Mouse (Mus musculus): ENCODE data around the gene Etl4. TPM values are rescaled to one million over a fixed set of nuclear protein-coding genes. Genes with fewer than 3 reads are reported as not detected.

Gene Etl4
- polyA plus RNA-seq, 1 experiment = 19.0 TPM

DNA sequence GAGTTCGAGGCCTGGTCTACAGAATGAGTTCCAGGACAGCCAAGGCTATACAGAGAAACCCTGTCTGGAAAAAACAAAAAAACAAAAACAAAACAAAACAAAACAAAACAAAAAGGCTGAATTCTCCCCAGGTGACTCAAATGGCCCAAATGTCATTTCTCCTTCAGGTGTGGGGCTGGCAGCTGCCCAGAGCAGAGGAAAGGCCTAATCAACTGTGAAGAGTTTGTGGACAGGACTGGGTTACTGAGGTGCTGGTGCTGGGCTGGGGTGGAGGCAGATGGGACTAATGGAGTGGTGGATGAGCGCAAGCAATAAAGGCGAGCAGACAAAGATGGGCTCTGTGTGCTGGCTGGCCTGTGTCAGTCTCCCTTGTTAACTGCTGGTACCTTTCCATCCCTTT lies 617.3 kb downstream of the Etl4 start:
- H3K27me3 ChIP-seq (ENCODE audit: control insufficient read depth, insufficient read depth, low read length) = no peaks in the 10 kb centered on the region
- 92% methylated on average over 3 of the region's 3 CpGs for WGBS
- peaks cover 7% of the 10 kb centered on the region; the same call in 1 of the 2 replicates for H3K36me3 ChIP-seq (ENCODE audit: control insufficient read depth, insufficient read depth, low read length)
- no peak for TF ChIP-seq CTCF (IDR thresholded peaks at IDR 0.05; ENCODE audit: extremely low read depth, insufficient read length, insufficient replicate concordance, low read depth, low read length)
- no peak for TF ChIP-seq POLR2A (IDR thresholded peaks at IDR 0.05; ENCODE audit: low read depth, low read length)
- H3K27ac ChIP-seq (ENCODE audit: insufficient read depth, low read depth, low read length) = peak overlapping the region; percentile 7; the same call in 1 of the 2 replicates
- H3K4me3 ChIP-seq (ENCODE audit: low read depth, low read length) = no peak overlapping the region
- H3K4me1 ChIP-seq (ENCODE audit: control insufficient read depth, insufficient read depth, insufficient read length, low read length) = peaks cover 7% of the 10 kb centered on the region; the same call in 1 of the 2 replicates

DNA sequence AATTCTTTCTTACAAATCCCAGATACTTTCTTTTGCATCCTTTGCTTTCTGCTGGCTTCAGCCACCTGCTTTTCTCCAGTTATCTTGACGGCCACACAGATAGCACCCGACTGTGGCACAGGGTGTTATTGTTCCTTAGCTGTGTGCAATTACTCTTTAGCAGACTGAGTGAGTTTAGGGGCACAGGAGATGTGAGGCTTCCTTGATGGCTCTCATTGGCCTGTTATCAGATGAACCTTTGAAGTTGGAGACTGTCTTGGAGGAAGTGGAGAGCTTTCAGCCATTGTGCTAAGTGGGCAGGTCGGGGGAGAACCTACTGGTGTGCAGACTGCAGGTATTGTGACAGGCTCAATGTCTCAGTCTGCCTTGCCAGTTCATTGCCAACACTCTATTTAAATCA lies 623.0 kb downstream of the Etl4 start:
- Histone ChIP-seq H3K36me3 (ENCODE audit: control insufficient read depth, insufficient read depth, low read length) (peaks cover 7% of the 10 kb centered on the region), H3K27ac (ENCODE audit: insufficient read depth, low read depth, low read length) (no peak overlapping the region), H3K4me3 (ENCODE audit: low read depth, low read length) (no peak overlapping the region), H3K27me3 (ENCODE audit: control insufficient read depth, insufficient read depth, low read length) (no peaks in the 10 kb centered on the region), H3K4me1 (ENCODE audit: control insufficient read depth, insufficient read depth, insufficient read length, low read length) (peaks cover 4% of the 10 kb centered on the region; the same call in 1 of the 2 replicates)
- 16% methylated on average over 3 of the region's 3 CpGs for WGBS
- TF ChIP-seq POLR2A (IDR thresholded peaks at IDR 0.05; ENCODE audit: low read depth, low read length) (no peak), CTCF (IDR thresholded peaks at IDR 0.05; ENCODE audit: extremely low read depth, insufficient read length, insufficient replicate concordance, low read depth, low read length) (no peak)

DNA sequence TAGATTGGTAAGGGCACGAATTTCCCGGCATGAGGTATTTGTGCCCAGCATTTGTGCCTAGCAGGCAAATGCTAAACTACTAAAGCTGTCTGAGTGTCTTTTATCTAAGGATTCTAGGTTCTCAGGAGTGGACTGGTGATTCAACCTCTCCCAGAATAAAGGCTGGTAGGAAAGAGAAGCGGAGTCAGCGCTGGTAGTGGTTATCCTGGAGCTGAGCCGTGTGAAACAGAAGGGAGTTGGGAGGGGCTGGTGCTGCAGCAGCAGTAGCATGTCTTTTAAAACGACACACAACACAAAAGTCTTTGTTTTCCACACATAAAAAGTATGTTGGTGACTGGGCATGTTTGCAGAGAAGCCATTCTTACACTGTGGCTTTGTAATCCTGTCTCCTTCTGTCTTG lies 628.2 kb downstream of the Etl4 start:
- no peaks in the 10 kb centered on the region; the same call in 1 of the 2 replicates for H3K36me3 ChIP-seq (ENCODE audit: control insufficient read depth, insufficient read depth, low read length)
- H3K27me3 ChIP-seq (ENCODE audit: control insufficient read depth, insufficient read depth, low read length) = no peaks in the 10 kb centered on the region
- no peak overlapping the region for H3K4me3 ChIP-seq (ENCODE audit: low read depth, low read length)
- H3K27ac ChIP-seq (ENCODE audit: insufficient read depth, low read depth, low read length) = no peak overlapping the region
- TF ChIP-seq CTCF (IDR thresholded peaks at IDR 0.05; ENCODE audit: extremely low read depth, insufficient read length, insufficient replicate concordance, low read depth, low read length) (no peak), POLR2A (IDR thresholded peaks at IDR 0.05; ENCODE audit: low read depth, low read length) (no peak)
- 80% methylated on average over 6 of the region's 6 CpGs for WGBS
- peaks cover 5% of the 10 kb centered on the region; the same call in 1 of the 2 replicates for H3K4me1 ChIP-seq (ENCODE audit: control insufficient read depth, insufficient read depth, insufficient read length, low read length)

DNA sequence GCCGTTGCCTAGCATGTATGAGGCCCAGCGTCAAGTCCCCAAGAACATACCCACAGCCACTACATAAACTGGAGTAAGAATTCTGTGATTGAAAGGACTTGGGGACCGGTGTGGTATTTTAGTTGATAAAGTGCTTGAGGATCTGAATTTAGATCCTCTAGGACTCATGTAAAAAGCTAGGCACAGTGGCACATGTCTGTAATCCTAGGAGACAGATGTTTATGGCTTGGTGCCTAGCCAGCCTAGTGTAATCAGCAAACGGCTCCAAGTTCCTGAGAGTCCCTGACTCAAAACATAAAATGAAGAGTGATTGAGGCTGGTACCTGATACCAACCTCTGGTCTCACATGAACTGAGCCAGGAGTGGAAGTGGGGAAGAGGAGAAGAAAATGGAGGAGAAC lies 629.3 kb downstream of the Etl4 start:
- no peak overlapping the region for H3K4me3 ChIP-seq (ENCODE audit: low read depth, low read length)
- H3K27me3 ChIP-seq (ENCODE audit: control insufficient read depth, insufficient read depth, low read length) = no peaks in the 10 kb centered on the region
- H3K27ac ChIP-seq (ENCODE audit: insufficient read depth, low read depth, low read length) = no peak overlapping the region
- H3K4me1 ChIP-seq (ENCODE audit: control insufficient read depth, insufficient read depth, insufficient read length, low read length) = peaks cover 4% of the 10 kb centered on the region
- 79% methylated on average over 4 of the region's 4 CpGs for WGBS
- H3K36me3 ChIP-seq (ENCODE audit: control insufficient read depth, insufficient read depth, low read length) = no peaks in the 10 kb centered on the region; the same call in 1 of the 2 replicates
- TF ChIP-seq POLR2A (IDR thresholded peaks at IDR 0.05; ENCODE audit: low read depth, low read length) (no peak), CTCF (IDR thresholded peaks at IDR 0.05; ENCODE audit: extremely low read depth, insufficient read length, insufficient replicate concordance, low read depth, low read length) (no peak)

DNA sequence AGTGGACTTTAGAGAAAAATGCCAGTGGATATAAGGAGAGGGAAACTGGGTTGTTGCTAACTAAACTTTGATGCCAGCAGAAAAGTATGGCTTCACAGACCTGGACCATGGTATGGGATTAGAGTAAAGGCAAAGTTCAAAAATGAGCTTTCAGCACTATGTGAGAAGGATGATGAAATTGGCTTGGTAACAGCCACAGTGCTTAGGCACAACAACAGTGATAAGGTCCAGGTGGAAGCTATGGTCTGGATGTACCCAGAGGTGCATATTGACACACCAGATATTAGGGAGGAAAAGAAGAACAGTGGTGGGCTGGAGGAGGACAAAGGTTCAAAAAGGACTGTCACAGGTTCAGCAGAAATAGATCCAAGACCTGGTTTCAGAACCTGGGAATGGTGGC lies 631.7 kb downstream of the Etl4 start:
- Histone ChIP-seq H3K27me3 (ENCODE audit: control insufficient read depth, insufficient read depth, low read length) (no peaks in the 10 kb centered on the region), H3K27ac (ENCODE audit: insufficient read depth, low read depth, low read length) (no peak overlapping the region), H3K4me1 (ENCODE audit: control insufficient read depth, insufficient read depth, insufficient read length, low read length) (peaks cover 4% of the 10 kb centered on the region), H3K36me3 (ENCODE audit: control insufficient read depth, insufficient read depth, low read length) (no peaks in the 10 kb centered on the region; the same call in 1 of the 2 replicates), H3K4me3 (ENCODE audit: low read depth, low read length) (no peak overlapping the region)
- TF ChIP-seq CTCF (IDR thresholded peaks at IDR 0.05; ENCODE audit: extremely low read depth, insufficient read length, insufficient replicate concordance, low read depth, low read length) (no peak), POLR2A (IDR thresholded peaks at IDR 0.05; ENCODE audit: low read depth, low read length) (no peak)

DNA sequence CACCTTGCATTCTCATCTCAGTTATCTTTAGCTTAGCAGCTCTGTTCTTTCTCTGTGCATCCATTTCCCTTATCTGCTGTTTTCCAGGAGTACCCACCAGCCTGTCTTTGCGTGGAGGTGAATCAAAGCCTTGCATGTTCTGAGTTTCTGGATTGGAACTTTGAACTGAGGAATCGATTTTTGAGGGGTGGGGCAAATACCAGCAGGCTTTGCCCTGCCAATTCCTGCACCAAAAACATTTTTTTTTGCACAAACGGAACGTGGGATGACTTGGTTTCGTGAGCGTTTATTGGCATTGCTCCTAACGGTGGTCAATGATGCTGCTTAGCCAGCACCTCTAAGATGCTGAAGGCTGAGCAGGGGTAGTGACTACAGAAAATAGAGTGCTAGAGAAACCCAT lies 632.7 kb downstream of the Etl4 start:
- TF ChIP-seq POLR2A (IDR thresholded peaks at IDR 0.05; ENCODE audit: low read depth, low read length) (no peak), CTCF (IDR thresholded peaks at IDR 0.05; ENCODE audit: extremely low read depth, insufficient read length, insufficient replicate concordance, low read depth, low read length) (no peak)
- 36% methylated on average over 7 of the region's 7 CpGs for WGBS
- H3K36me3 ChIP-seq (ENCODE audit: control insufficient read depth, insufficient read depth, low read length) = no peaks in the 10 kb centered on the region; the same call in 1 of the 2 replicates
- peaks cover 6% of the 10 kb centered on the region for H3K4me1 ChIP-seq (ENCODE audit: control insufficient read depth, insufficient read depth, insufficient read length, low read length)
- no peaks in the 10 kb centered on the region for H3K27me3 ChIP-seq (ENCODE audit: control insufficient read depth, insufficient read depth, low read length)
- no peak overlapping the region for H3K27ac ChIP-seq (ENCODE audit: insufficient read depth, low read depth, low read length)
- no peak overlapping the region for H3K4me3 ChIP-seq (ENCODE audit: low read depth, low read length)

DNA sequence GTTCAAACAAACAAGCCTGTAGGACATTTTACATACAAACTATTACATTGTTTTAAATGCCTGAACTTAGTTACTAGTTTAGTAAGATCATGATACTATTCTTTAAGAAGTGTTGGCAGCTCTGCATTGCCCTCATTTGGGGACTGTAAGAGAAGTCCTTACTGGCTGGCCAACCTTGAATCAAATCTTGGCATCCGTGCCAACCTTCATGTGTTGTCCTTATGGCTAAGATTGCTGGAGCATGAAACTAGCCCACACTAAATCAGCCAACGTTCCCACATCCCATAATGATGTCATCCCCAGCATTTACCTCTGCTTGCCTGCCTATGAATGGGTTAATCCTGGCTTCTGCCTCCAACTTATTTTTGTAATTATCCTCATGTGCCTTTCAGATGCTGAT lies 636.0 kb downstream of the Etl4 start:
- Histone ChIP-seq H3K27ac (ENCODE audit: insufficient read depth, low read depth, low read length) (no peak overlapping the region), H3K4me1 (ENCODE audit: control insufficient read depth, insufficient read depth, insufficient read length, low read length) (peaks cover 6% of the 10 kb centered on the region), H3K36me3 (ENCODE audit: control insufficient read depth, insufficient read depth, low read length) (no peaks in the 10 kb centered on the region; the same call in 1 of the 2 replicates), H3K4me3 (ENCODE audit: low read depth, low read length) (no peak overlapping the region), H3K27me3 (ENCODE audit: control insufficient read depth, insufficient read depth, low read length) (no peaks in the 10 kb centered on the region)
- WGBS = 46% methylated on average over 2 of the region's 2 CpGs
- TF ChIP-seq CTCF (IDR thresholded peaks at IDR 0.05; ENCODE audit: extremely low read depth, insufficient read length, insufficient replicate concordance, low read depth, low read length) (no peak), POLR2A (IDR thresholded peaks at IDR 0.05; ENCODE audit: low read depth, low read length) (no peak)

All from small intestine, adult 2 months (tissue).